Mouse (Mus musculus): ENCODE data around the gene Zbtb3.

- TF ChIP-seq CTCF (IDR thresholded peaks at IDR 0.05; ENCODE audit: control insufficient read depth, insufficient read depth, low read length) (no peak), POLR2A (IDR thresholded peaks at IDR 0.05; ENCODE audit: borderline replicate concordance, control insufficient read depth, low read depth, low read length) (no peak)
Measured at GRCm38 (mm10) chr19:8822696-8823095, 20.3 kb downstream of the Zbtb3 start.

Data from bone marrow, adult 2 months (tissue).